Mouse (Mus musculus): Measurements from ENCODE around the gene Plekhh1. TPM values are rescaled to one million over a fixed set of nuclear protein-coding genes. Genes with fewer than 3 reads are reported as not detected.

Plekhh1 gene
- polyA plus RNA-seq, 1 experiment, result 0.47 TPM

GRCm38 (mm10) chr12:79049807-79050206 is 20.8 kb downstream of the Plekhh1 start:
- Histone ChIP-seq H3K27ac (ENCODE audit: insufficient read depth, low read length) (no peak overlapping the region), H3K4me1 (ENCODE audit: control insufficient read depth, insufficient read depth, low read length) (no peaks in the 10 kb centered on the region), H3K4me3 (ENCODE audit: insufficient read depth, low read length) (no peak overlapping the region)
- no peak for TF ChIP-seq CTCF (IDR thresholded peaks at IDR 0.05; ENCODE audit: borderline replicate concordance, insufficient read depth, low read length)
- TF ChIP-seq POLR2A (IDR thresholded peaks at IDR 0.05; ENCODE audit: low read depth, low read length), result no peak

- TF ChIP-seq POLR2A (IDR thresholded peaks at IDR 0.05; ENCODE audit: low read depth, low read length) (no peak), CTCF (IDR thresholded peaks at IDR 0.05; ENCODE audit: borderline replicate concordance, insufficient read depth, low read length) (no peak)
- H3K27ac ChIP-seq (ENCODE audit: insufficient read depth, low read length), result no peak overlapping the region
- H3K4me1 ChIP-seq (ENCODE audit: control insufficient read depth, insufficient read depth, low read length), result no peaks in the 10 kb centered on the region
Measured at GRCm38 (mm10) chr12:79050545-79051212, 21.7 kb downstream of the Plekhh1 start.

GRCm38 (mm10) chr12:79052073-79052472 is 23.1 kb downstream of the Plekhh1 start:
- no peak overlapping the region for H3K4me3 ChIP-seq (ENCODE audit: insufficient read depth, low read length)
- H3K4me1 ChIP-seq (ENCODE audit: control insufficient read depth, insufficient read depth, low read length), result no peaks in the 10 kb centered on the region
- no peak for TF ChIP-seq CTCF (IDR thresholded peaks at IDR 0.05; ENCODE audit: borderline replicate concordance, insufficient read depth, low read length)
- TF ChIP-seq POLR2A (IDR thresholded peaks at IDR 0.05; ENCODE audit: low read depth, low read length), result no peak
- H3K27ac ChIP-seq (ENCODE audit: insufficient read depth, low read length), result no peak overlapping the region

More at GRCm38 (mm10) chr12:79050545-79051212, 21.7 kb downstream of the Plekhh1 start:
- H3K4me3 ChIP-seq (ENCODE audit: insufficient read depth, low read length), result no peak overlapping the region

DNA sequence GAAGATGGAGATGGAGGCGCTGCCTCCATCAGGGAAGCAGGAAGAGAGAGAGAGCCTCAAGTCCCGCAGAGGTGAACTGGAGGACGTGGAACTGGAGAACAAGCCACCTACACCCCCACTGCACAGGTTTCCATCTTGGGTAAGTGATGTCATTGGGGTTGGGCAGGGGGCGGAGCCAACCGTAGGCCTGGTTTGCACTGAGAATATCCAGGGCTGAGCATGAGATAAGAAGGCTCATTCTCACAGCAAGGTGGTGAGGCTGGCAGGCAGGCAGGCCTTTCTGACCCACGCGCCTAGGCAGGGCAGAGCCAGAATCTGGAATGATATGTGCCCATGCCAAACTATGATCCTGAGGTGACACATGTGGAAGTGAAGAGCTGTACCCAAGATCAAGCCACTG is 26.3 kb downstream of the Plekhh1 start:
- H3K27ac ChIP-seq (ENCODE audit: insufficient read depth, low read length), result no peak overlapping the region
- no peak overlapping the region for H3K4me3 ChIP-seq (ENCODE audit: insufficient read depth, low read length)
- TF ChIP-seq POLR2A (IDR thresholded peaks at IDR 0.05; ENCODE audit: low read depth, low read length), result no peak
- TF ChIP-seq CTCF (IDR thresholded peaks at IDR 0.05; ENCODE audit: borderline replicate concordance, insufficient read depth, low read length), result no peak
- no peaks in the 10 kb centered on the region for H3K4me1 ChIP-seq (ENCODE audit: control insufficient read depth, insufficient read depth, low read length)

GRCm38 (mm10) chr12:79059573-79059972 is 30.6 kb downstream of the Plekhh1 start:
- Histone ChIP-seq H3K27ac (ENCODE audit: insufficient read depth, low read length) (no peak overlapping the region), H3K4me3 (ENCODE audit: insufficient read depth, low read length) (no peak overlapping the region), H3K4me1 (ENCODE audit: control insufficient read depth, insufficient read depth, low read length) (no peaks in the 10 kb centered on the region)
- TF ChIP-seq POLR2A (IDR thresholded peaks at IDR 0.05; ENCODE audit: low read depth, low read length) (no peak), CTCF (IDR thresholded peaks at IDR 0.05; ENCODE audit: borderline replicate concordance, insufficient read depth, low read length) (no peak)

GRCm38 (mm10) chr12:79060134-79060533 is 31.2 kb downstream of the Plekhh1 start:
- TF ChIP-seq POLR2A (IDR thresholded peaks at IDR 0.05; ENCODE audit: low read depth, low read length) (no peak), CTCF (IDR thresholded peaks at IDR 0.05; ENCODE audit: borderline replicate concordance, insufficient read depth, low read length) (no peak)
- Histone ChIP-seq H3K4me1 (ENCODE audit: control insufficient read depth, insufficient read depth, low read length) (no peaks in the 10 kb centered on the region), H3K4me3 (ENCODE audit: insufficient read depth, low read length) (no peak overlapping the region), H3K27ac (ENCODE audit: insufficient read depth, low read length) (no peak overlapping the region)

DNA sequence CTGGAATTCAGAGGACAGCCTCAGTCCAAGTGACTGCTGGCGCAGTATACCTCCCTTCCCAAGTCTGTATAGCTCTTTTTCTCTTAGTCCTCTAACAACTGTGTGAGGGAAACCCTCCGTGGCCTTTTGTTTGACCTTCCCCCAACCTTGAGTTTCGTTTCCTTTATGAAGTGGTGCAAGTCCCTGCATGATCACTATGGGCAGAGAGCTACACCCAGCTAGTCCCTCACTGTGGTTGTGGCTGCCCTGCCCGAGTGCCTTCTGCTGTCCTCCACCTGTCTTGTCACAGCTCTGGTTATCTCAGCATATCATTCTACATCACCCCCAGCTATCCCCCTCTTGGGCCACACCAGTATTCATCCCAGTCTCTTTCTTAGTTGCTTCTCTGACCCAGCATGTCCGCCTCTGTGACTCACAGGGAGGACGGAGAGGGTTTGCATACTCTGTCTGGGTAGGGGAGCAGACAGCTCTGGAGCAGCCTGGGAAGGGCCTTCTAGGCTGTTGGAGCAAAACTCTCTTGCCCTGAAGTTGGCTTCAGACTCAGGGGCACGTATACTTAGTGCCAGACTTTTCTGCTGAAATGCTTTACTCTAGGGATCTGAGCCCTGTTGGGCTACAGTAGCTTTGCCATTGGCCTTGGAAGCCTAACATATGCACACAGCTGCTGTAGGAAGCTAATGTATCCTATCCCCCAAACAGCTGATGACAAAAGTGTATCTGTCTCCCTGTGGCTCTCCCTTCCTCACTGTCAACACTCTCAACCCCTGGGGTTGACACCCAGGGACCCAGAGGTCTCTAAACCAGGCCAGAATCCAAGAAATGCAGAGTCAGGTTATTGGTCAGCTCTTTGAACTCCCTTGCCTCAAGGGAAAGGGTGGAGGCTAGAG is 32.0 kb downstream of the Plekhh1 start:
- Histone ChIP-seq H3K4me1 (ENCODE audit: control insufficient read depth, insufficient read depth, low read length) (no peaks in the 10 kb centered on the region), H3K27ac (ENCODE audit: insufficient read depth, low read length) (no peak overlapping the region), H3K4me3 (ENCODE audit: insufficient read depth, low read length) (no peak overlapping the region)
- TF ChIP-seq CTCF (IDR thresholded peaks at IDR 0.05; ENCODE audit: borderline replicate concordance, insufficient read depth, low read length) (no peak), POLR2A (IDR thresholded peaks at IDR 0.05; ENCODE audit: low read depth, low read length) (no peak)

- H3K27ac ChIP-seq (ENCODE audit: insufficient read depth, low read length), result no peak overlapping the region
- no peak for TF ChIP-seq CTCF (IDR thresholded peaks at IDR 0.05; ENCODE audit: borderline replicate concordance, insufficient read depth, low read length)
- TF ChIP-seq POLR2A (IDR thresholded peaks at IDR 0.05; ENCODE audit: low read depth, low read length), result no peak
- H3K4me1 ChIP-seq (ENCODE audit: control insufficient read depth, insufficient read depth, low read length), result no peaks in the 10 kb centered on the region
- H3K4me3 ChIP-seq (ENCODE audit: insufficient read depth, low read length), result no peak overlapping the region
Measured at GRCm38 (mm10) chr12:79064451-79064850, 35.5 kb downstream of the Plekhh1 start.

DNA sequence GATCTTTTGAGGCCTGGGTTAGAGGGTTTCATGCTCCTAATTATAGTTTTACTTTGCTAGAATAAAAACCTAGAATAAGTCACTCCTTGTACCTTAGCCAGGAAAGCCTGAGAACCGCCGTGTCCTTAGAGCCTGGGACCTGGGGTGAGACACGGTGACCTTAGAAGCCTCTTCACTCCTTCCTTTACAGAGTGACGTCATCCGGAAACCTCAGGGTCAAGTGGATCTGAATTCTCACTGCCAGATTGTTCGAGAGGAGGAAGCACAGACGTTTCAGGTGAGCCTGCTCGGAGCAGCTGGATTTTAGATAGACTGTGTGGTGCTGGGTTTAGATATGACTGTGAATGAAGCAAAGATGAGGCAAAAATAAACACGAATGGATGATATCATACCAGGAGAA is 37.5 kb downstream of the Plekhh1 start:
- H3K4me3 ChIP-seq (ENCODE audit: insufficient read depth, low read length), result no peak overlapping the region
- no peak overlapping the region for H3K27ac ChIP-seq (ENCODE audit: insufficient read depth, low read length)
- no peaks in the 10 kb centered on the region for H3K4me1 ChIP-seq (ENCODE audit: control insufficient read depth, insufficient read depth, low read length)
- no peak for TF ChIP-seq CTCF (IDR thresholded peaks at IDR 0.05; ENCODE audit: borderline replicate concordance, insufficient read depth, low read length)
- no peak for TF ChIP-seq POLR2A (IDR thresholded peaks at IDR 0.05; ENCODE audit: low read depth, low read length)

GRCm38 (mm10) chr12:79067526-79067925 is 38.6 kb downstream of the Plekhh1 start:
- no peaks in the 10 kb centered on the region for H3K4me1 ChIP-seq (ENCODE audit: control insufficient read depth, insufficient read depth, low read length)
- no peak overlapping the region for H3K4me3 ChIP-seq (ENCODE audit: insufficient read depth, low read length)
- no peak overlapping the region for H3K27ac ChIP-seq (ENCODE audit: insufficient read depth, low read length)
- TF ChIP-seq CTCF (IDR thresholded peaks at IDR 0.05; ENCODE audit: borderline replicate concordance, insufficient read depth, low read length) (no peak), POLR2A (IDR thresholded peaks at IDR 0.05; ENCODE audit: low read depth, low read length) (no peak)

All from embryonic fibroblast, embryonic 13.5 days (primary cell).